Mouse (Mus musculus): ENCODE measurements around the gene Vmn1r208. TPM values are rescaled to one million over a fixed set of nuclear protein-coding genes. Genes with fewer than 3 reads are reported as not detected.
"Not testable (repeated sequence)": the region's sequence is repeated elsewhere in the genome, so short reads cannot be mapped to it uniquely, and the experiment has no call there.

Vmn1r208 gene
- 1.1 TPM in 1 of 3 replicates, not detected in the others for total RNA-seq (2017)

DNA sequence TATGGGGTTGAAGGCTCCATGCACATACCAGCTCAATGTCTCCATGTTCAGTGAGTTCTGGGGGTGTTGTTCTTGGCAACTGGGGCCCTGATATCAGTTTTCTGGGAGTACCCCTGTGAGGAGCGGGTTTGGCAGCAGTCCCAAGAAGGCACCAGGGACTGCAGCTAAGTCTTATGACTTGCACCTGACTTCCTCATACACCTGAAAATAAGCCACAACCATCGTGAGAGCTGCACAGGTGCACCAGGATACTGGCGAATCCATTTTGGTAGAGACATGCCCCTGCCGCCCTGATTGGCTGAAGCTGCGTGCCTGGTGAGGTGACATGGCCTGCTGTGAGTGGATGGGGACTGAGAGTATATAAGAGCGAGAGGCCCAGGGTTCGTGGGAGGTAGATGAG lies at the start of gene Vmn1r208:
Gene Vmn1r208, minus strand, starts transcription at position 101 of the 400 bp plus-strand sequence.
- ATAC-seq (replicated peaks; ENCODE audit: insufficient number of reproducible peaks, low FRiP score, low TSS enrichment, poor library complexity, severe bottlenecking): not testable (repeated sequence)

DNA sequence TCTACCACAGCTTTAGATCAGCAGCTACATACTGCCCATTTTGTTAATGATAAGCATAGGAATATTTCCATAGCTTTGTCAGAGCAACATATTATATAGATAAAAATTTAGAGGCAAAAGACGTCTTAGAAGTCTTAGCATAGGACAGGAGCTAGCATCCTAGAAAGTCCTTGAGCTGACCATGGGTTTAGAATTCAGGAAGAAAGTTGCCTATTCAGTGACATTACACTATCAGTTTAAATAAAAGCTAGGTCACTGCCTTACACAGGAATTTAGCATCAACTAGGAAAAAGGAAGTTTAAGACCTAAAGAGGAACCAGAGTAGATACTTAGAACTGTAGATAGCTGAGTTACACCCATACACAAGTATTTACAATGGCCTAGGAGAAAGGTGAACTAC lies 44.4 kb upstream of the Vmn1r208 start:
- ATAC-seq (replicated peaks; ENCODE audit: insufficient number of reproducible peaks, low FRiP score, low TSS enrichment, poor library complexity, severe bottlenecking): not testable (repeated sequence)

DNA sequence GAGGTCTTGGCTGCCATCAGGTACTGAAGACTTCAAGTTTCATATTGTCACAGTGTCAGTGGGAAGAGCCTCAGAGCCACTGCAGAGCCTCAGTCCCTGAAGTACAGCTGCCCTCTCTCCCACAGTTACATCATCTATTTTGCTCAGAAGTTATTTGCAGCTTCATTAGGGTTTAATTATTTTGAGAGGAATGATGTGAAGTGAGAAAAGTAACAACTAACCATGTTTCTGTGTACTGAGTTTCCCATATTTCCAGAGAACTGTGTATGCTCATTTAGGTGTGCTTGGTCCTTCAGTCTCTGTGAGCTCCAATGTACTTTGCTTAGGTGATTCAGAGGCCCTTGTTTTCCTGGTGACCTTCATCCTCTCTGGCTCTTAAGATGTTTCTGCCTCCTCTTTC lies 32.4 kb upstream of the Vmn1r208 start, which contains the start of gene Vmn1r209:
Gene Vmn1r209, minus strand, starts transcription at position 101 of the 400 bp plus-strand sequence.
- not testable (repeated sequence) for ATAC-seq (replicated peaks; ENCODE audit: insufficient number of reproducible peaks, low FRiP score, low TSS enrichment, poor library complexity, severe bottlenecking)

DNA sequence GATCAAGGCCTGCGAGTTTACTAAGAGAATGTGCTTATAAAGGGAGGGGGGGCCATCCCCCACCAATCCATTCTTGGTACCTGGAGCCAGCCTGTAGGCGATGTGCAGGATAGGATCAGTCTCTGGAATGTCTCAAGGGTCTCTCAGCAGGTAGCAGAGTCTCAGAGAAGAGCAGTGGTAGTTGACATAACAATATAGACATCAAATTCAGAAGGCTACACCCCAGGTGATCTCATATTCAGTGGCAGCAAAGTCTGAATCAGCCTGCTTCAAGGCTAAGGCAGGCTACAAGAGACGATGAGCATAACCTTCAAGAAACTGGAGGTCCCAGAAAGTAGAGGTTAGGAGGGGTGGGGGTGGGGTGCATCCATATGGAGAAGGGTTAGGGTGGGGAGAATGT lies 10.9 kb upstream of the Vmn1r208 start:
- ATAC-seq (replicated peaks; ENCODE audit: insufficient number of reproducible peaks, low FRiP score, low TSS enrichment, poor library complexity, severe bottlenecking): not testable (repeated sequence)

DNA sequence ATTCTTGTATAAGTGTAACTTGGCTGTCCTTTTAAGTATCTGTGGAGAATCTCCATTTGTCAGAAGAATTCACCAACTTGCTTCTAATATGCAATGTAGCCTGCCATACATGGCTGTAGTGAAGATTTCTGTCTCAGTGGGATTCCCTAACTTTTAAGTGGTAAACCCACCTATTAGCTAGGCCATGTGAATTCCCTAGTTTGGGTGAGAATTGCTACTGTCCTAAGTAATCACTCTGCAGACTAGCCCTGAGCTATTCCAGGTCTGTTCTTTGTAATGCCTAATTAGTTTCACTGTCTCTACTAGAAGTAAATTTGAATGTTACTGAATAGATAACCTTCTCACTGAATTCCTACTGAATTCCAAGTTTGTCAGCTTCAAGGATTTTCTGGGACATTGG lies 7.0 kb upstream of the Vmn1r208 start:
- ATAC-seq (replicated peaks; ENCODE audit: insufficient number of reproducible peaks, low FRiP score, low TSS enrichment, poor library complexity, severe bottlenecking): not testable (repeated sequence)

DNA sequence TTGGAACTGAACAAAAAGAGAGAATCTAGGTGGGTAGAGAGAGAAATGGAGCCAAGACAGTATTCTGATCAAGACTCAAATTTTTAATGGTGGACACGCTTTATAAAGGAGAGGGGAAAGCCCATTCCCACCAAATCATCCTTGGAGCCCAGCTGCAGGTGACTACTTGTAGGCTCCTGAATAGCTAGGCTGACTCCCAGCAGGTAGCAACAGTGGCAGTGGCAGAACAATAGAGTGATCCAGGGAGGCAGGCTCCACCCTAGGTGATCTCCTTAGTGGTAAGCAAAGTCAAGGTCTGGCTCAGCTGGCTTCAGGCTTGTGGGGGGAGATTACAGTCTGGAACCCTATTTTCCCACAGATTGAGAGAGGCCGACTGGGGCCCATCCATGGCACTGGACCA lies 5.6 kb downstream of the Vmn1r208 start:
- ATAC-seq (replicated peaks; ENCODE audit: insufficient number of reproducible peaks, low FRiP score, low TSS enrichment, poor library complexity, severe bottlenecking): not testable (repeated sequence)

DNA sequence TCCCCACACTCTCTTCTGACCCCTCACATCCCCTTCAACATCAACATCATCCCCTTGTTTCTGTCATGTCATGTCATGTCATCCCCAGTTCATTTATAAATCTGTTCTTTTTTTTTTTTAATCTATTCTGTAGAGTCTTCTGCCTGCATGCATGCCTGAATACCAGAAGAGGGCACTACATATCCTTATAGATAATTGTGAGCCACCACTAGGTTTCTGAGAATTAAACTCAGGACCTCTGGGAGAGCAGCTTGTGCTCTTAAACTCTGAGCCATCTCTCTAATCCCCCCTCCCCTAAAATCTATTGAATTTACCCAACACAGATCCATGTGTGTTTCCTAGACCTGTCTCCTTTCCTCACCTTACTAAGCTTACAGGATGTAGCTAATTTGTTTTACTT lies 29.7 kb downstream of the Vmn1r208 start:
- no peak for ATAC-seq (replicated peaks; ENCODE audit: insufficient number of reproducible peaks, low FRiP score, low TSS enrichment, poor library complexity, severe bottlenecking)

DNA sequence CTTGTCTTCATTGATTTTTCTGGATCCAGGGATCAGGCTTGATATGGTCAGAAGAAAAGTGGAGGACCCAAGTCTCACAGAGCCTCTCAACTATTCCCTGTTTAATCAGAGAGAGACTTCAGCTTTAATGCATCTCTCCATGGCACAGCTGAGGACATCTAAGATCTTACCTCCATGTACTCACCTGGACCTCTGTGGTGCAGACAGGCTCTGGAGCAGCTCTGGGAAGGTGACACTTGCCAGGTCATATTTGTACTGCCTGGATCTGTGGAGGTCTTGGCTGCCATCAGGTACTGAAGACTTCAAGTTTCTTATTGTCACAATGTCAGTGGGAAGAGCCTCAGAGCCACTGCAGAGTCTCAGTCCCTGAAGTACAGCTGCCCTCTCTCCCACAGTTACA lies 47.7 kb downstream of the Vmn1r208 start, which contains the start of gene Vmn1r207-ps:
Gene Vmn1r207-ps, minus strand, starts transcription at position 101 of the 400 bp plus-strand sequence.
- not testable (repeated sequence) for ATAC-seq (replicated peaks; ENCODE audit: insufficient number of reproducible peaks, low FRiP score, low TSS enrichment, poor library complexity, severe bottlenecking)

Other genes starting within 250 kb of the Vmn1r208 start
- not detected in 3 replicates for gene Vmn1r204, start 224.2 kb downstream of the Vmn1r208 start, total RNA-seq (2017)
- gene Vmn1r205, start 184.4 kb downstream of the Vmn1r208 start, total RNA-seq (2017): not detected in 3 replicates
- 0.21 TPM in 1 of 3 replicates, not detected in the others for gene Vmn1r206, start 153.1 kb downstream of the Vmn1r208 start, total RNA-seq (2017)
- gene Vmn1r207-ps, start 47.8 kb downstream of the Vmn1r208 start, total RNA-seq (2017): not detected in 3 replicates
- gene Vmn1r209, start 32.3 kb upstream of the Vmn1r208 start, total RNA-seq (2017): not detected in 3 replicates
- gene Vmn1r210, start 53.9 kb upstream of the Vmn1r208 start, total RNA-seq (2017): not detected in 3 replicates
- gene Vmn1r211, start 80.2 kb upstream of the Vmn1r208 start, total RNA-seq (2017): not detected in 3 replicates
- not detected in 3 replicates for gene Vmn1r212, start 106.8 kb upstream of the Vmn1r208 start, total RNA-seq (2017)
- gene Vmn1r213, start 230.3 kb upstream of the Vmn1r208 start, total RNA-seq (2017): not detected in 3 replicates